Mouse (Mus musculus) cortical plate, adult 2 months (tissue): ENCODE measurements around the gene Cant1. TPM values are rescaled to one million over a fixed set of nuclear protein-coding genes. Genes with fewer than 3 reads are reported as not detected.

Experiments
- H3K27ac ChIP-seq: fragments of 200-500 bp; 2 replicates; pipeline ENCODE4 v1.5.1; 2012; ENCODE audit warnings: low read length, control low read depth, inconsistent platforms; ENCODE audit not compliant: insufficient read depth
- H3K4me1 ChIP-seq: fragments of 200-500 bp; 2 replicates; pipeline ENCODE4 v1.6.1; 2011; ENCODE audit warnings: low read length; ENCODE audit not compliant: control insufficient read depth, insufficient read depth
- H3K4me3 ChIP-seq: fragments of 200-500 bp; 2 replicates; pipeline ENCODE4 v1.5.1; 2011; ENCODE audit warnings: mild to moderate bottlenecking, low read length, control low read depth; ENCODE audit not compliant: insufficient read depth
- CTCF ChIP-seq: fragments of 200-500 bp; IDR thresholded peaks from 2 replicates; pipeline ENCODE4 v1.5.1; 2011; ENCODE audit warnings: mild to moderate bottlenecking, control low read depth, low read length; ENCODE audit not compliant: insufficient read depth; ENCODE audit errors: extremely low read depth
- POLR2A ChIP-seq: fragments of 200-500 bp; IDR thresholded peaks from 2 replicates; pipeline ENCODE4 v1.6.1; 2011; ENCODE audit warnings: mild to moderate bottlenecking, low read length, control low read depth; ENCODE audit not compliant: insufficient read depth; ENCODE audit errors: extremely low read depth
- polyA plus RNA-seq: library from polyadenylated mRNA; depleted of rRNA; stranded (reverse); fragments of >200 nt; gene quantifications from 2 replicates; pipeline ENCODE4 v1.2.3, GENCODE M21; 2012; rRNA removed

Gene Cant1
- polyA plus RNA-seq: 36.9 and 39.0 TPM in 2 replicates

GRCm38 (mm10) chr11:118418834-118419504 is at the start of gene Cant1:
Gene Cant1, minus strand, starts transcription at chr11:118419086.
- peak; percentile 64; the same call in 1 of the 2 replicates for TF ChIP-seq POLR2A
- TF ChIP-seq CTCF: no peak
- peak within 1 kb of the TSS; percentile 79 for H3K27ac ChIP-seq
- peak within 1 kb of the TSS; percentile 93 for H3K4me3 ChIP-seq
- peaks cover 2% of the 10 kb centered on the region; the same call in 1 of the 2 replicates for H3K4me1 ChIP-seq

GRCm38 (mm10) chr11:118467441-118468035 is 48.7 kb upstream of the Cant1 start:
- no peak overlapping the region for H3K27ac ChIP-seq
- no peak for TF ChIP-seq CTCF
- TF ChIP-seq POLR2A: no peak
- H3K4me3 ChIP-seq: no peak overlapping the region
- H3K4me1 ChIP-seq: no peaks in the 10 kb centered on the region

- TF ChIP-seq POLR2A: no peak
- peak; percentile 43 for TF ChIP-seq CTCF
- H3K4me3 ChIP-seq: no peak overlapping the region
- 0 out of 2 replicates have a peak, but pooled peaks cover 2% of the 10 kb centered on the region for H3K4me1 ChIP-seq
- no peak overlapping the region for H3K27ac ChIP-seq
Observed at GRCm38 (mm10) chr11:118460280-118460679, 41.4 kb upstream of the Cant1 start.

- Histone ChIP-seq H3K27ac (no peak overlapping the region), H3K4me3 (no peak overlapping the region), H3K4me1 (0 out of 2 replicates have a peak, but pooled peaks cover 2% of the 10 kb centered on the region)
- no peak for TF ChIP-seq CTCF
- TF ChIP-seq POLR2A: no peak
Observed at GRCm38 (mm10) chr11:118459536-118459935, 40.6 kb upstream of the Cant1 start.

GRCm38 (mm10) chr11:118459051-118459450 is 40.2 kb upstream of the Cant1 start:
- Histone ChIP-seq H3K27ac (peak overlapping the region; percentile 55; the same call in 1 of the 2 replicates), H3K4me1 (0 out of 2 replicates have a peak, but pooled peaks cover 2% of the 10 kb centered on the region), H3K4me3 (no peak overlapping the region)
- TF ChIP-seq POLR2A (no peak), CTCF (no peak)

- H3K27ac ChIP-seq: no peak overlapping the region
- no peak for TF ChIP-seq CTCF
- no peak for TF ChIP-seq POLR2A
- no peak overlapping the region for H3K4me3 ChIP-seq
- 0 out of 2 replicates have a peak, but pooled peaks cover 4% of the 10 kb centered on the region for H3K4me1 ChIP-seq
Observed at GRCm38 (mm10) chr11:118456937-118457336, 38.1 kb upstream of the Cant1 start.

- Histone ChIP-seq H3K4me3 (no peak overlapping the region), H3K4me1 (0 out of 2 replicates have a peak, but pooled peaks cover 4% of the 10 kb centered on the region), H3K27ac (no peak overlapping the region)
- TF ChIP-seq CTCF (no peak), POLR2A (no peak)
Observed at GRCm38 (mm10) chr11:118455788-118456187, 36.9 kb upstream of the Cant1 start.

GRCm38 (mm10) chr11:118453886-118454671 is 35.2 kb upstream of the Cant1 start:
- no peak overlapping the region for H3K27ac ChIP-seq
- TF ChIP-seq POLR2A (no peak), CTCF (no peak)
- H3K4me1 ChIP-seq: 0 out of 2 replicates have a peak, but pooled peaks cover 4% of the 10 kb centered on the region
- no peak overlapping the region for H3K4me3 ChIP-seq

- Histone ChIP-seq H3K27ac (no peak overlapping the region), H3K4me3 (no peak overlapping the region), H3K4me1 (0 out of 2 replicates have a peak, but pooled peaks cover 4% of the 10 kb centered on the region)
- no peak for TF ChIP-seq POLR2A
- no peak for TF ChIP-seq CTCF
Observed at GRCm38 (mm10) chr11:118452955-118453354, 34.1 kb upstream of the Cant1 start.
